Mouse (Mus musculus) CD4-positive helper T cell, adult 2 months (primary cell): ENCODE results near the gene Lrrn1.

Experiments used
- DNase-seq: peaks from one replicate; pipeline ENCODE4 v3.0.0-alpha.2; 2012; ENCODE audit warnings: low read depth, missing footprints, low spot score

The Lrrn1 gene

DNA sequence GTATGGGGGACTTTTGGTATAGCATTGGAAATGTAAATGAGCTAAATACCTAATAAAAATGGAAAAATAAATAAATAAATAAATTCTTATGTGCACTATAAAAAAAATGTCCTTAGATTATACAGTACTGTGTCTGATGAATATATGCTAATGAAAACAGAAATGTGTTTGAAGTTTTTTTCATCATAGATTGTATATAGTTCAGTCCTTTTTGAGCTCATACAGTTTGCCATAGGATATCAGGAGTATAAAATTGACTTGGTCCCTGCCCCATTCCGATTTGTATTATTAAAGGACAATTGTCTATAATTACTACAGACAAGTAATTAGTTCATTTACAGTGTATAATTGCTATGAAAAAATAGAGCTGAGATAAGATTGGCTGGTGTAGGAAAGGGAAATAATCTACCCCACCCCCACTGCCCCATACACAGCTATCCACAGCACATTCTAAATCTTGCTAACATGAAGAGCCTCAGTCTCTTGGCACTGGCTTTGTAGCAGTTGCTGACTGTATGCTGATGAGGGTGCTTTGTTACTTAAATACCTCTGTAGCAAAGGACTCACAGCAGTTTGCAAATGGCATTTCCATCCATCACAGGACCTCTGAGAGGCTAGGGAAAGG lies 54.3 kb downstream of the Lrrn1 start:
- no peak for DNase-seq

DNA sequence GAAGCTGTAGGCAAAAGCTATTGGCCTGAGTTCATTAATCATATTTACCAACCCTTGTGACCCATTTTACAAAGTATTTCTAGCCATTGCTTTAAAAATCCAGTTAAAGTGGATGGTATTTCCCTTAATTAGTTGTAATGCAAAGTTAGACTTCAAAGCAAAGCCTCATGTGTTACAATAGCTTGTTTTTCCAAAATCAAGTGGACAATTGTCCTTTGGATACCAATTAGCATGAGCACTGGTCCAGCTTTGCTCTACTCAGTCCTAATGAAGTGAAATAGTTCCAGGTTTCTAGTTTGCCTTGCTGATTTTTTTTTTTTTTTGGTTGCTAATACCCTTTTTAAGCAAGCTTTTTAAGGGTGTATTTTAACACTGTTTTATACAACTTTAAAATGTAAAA lies 75.6 kb downstream of the Lrrn1 start:
- DNase-seq, result no peak

DNA sequence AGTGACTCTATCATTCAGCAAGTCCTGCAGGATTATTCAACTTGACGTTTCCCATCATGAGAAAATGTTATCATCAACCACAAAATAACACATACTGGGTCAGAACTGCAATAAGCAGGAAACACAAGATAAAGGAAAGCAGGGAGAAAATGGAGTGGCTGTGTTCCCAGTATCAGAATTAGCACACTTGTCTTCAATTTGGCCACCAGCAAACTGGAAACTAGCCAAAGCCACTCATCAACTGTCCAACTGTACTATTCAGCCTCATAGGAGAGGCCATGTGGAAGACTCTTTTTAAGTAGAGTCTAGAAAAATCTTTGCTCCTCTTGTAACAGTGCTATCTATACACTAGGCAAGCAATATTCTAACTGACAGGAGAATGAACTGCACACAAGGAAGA lies 84.7 kb downstream of the Lrrn1 start:
- no peak for DNase-seq
